Mouse (Mus musculus) kidney, embryonic 14.5 days (tissue): Measurements from ENCODE around the gene Svs2. TPM values are rescaled to one million over a fixed set of nuclear protein-coding genes. Genes with fewer than 3 reads are reported as not detected.

Experiments
- polyA plus RNA-seq: library from polyadenylated mRNA; unstranded; fragments of >200 nt; fragmentation: Nextera tagmentation; extraction: Ambion mirVana; gene quantifications from 2 replicates; pipeline ENCODE4 v1.2.1, GENCODE M21; 2014

Svs2 gene
- polyA plus RNA-seq, 1 experiment from 2014 or later: not detected

Other genes with a start within 250 kb of the Svs2 start
- 217 and 305 TPM in 2 replicates for gene Ywhab, start 243.5 kb downstream of the Svs2 start, polyA plus RNA-seq
- 2.7 and 3.4 TPM in 2 replicates for gene Pabpc1l, start 213.0 kb downstream of the Svs2 start, polyA plus RNA-seq
- gene Stk4, start 168.1 kb downstream of the Svs2 start, polyA plus RNA-seq: 24.1 and 36.5 TPM in 2 replicates
- 63.4 and 70.5 TPM in 2 replicates for gene Tomm34, start 167.3 kb downstream of the Svs2 start, polyA plus RNA-seq
- gene Kcns1, start 67.4 kb downstream of the Svs2 start, polyA plus RNA-seq: 0.16 TPM in 1 of 2 replicates, not detected in the other
- not detected in 2 replicates for gene Wfdc5, start 55.7 kb downstream of the Svs2 start, polyA plus RNA-seq
- not detected in 2 replicates for gene Wfdc12, start 47.9 kb downstream of the Svs2 start, polyA plus RNA-seq
- not detected in 2 replicates for gene Wfdc15a, start 38.3 kb downstream of the Svs2 start, polyA plus RNA-seq
- gene Wfdc15b, start 16.8 kb downstream of the Svs2 start, polyA plus RNA-seq: 76.1 and 106 TPM in 2 replicates
- not detected in 2 replicates for gene Svs3b, start 18.2 kb upstream of the Svs2 start, polyA plus RNA-seq
- gene Svs4, start 40.0 kb upstream of the Svs2 start, polyA plus RNA-seq: not detected in 2 replicates
- gene Svs3a, start 50.8 kb upstream of the Svs2 start, polyA plus RNA-seq: not detected in 2 replicates
- gene Svs6, start 78.3 kb upstream of the Svs2 start, polyA plus RNA-seq: not detected in 2 replicates
- not detected in 2 replicates for gene Svs5, start 94.3 kb upstream of the Svs2 start, polyA plus RNA-seq
- 0.44 TPM in 1 of 2 replicates, not detected in the other for gene Slpi, start 150.6 kb upstream of the Svs2 start, polyA plus RNA-seq
- gene Rbpjl, start 164.7 kb upstream of the Svs2 start, polyA plus RNA-seq: not detected in 2 replicates
- gene Matn4, start 166.7 kb upstream of the Svs2 start, polyA plus RNA-seq: 0.12 and 0.20 TPM in 2 replicates
- gene Sdc4, start 205.4 kb upstream of the Svs2 start, polyA plus RNA-seq: 87.8 and 108 TPM in 2 replicates
- gene Sys1, start 218.5 kb upstream of the Svs2 start, polyA plus RNA-seq: 66.8 and 69.4 TPM in 2 replicates
- gene Gm20458, start 222.5 kb upstream of the Svs2 start, polyA plus RNA-seq: 7.1 and 8.4 TPM in 2 replicates
- gene Trp53tg5, start 235.3 kb upstream of the Svs2 start, polyA plus RNA-seq: not detected in 2 replicates
- 12.4 and 14.7 TPM in 2 replicates for gene Dbndd2, start 247.6 kb upstream of the Svs2 start, polyA plus RNA-seq